Mouse (Mus musculus) kidney, postnatal 0 days (tissue): Measurements from ENCODE around the gene Spns1. TPM values are rescaled to one million over a fixed set of nuclear protein-coding genes. Genes with fewer than 3 reads are reported as not detected.

Experiments
- ATAC-seq: fragments of 200-750 bp; cut with Nextera tagmentation; replicated peaks from 2 replicates; pipeline ENCODE4 v1.8.0; 2017; ENCODE audit warnings: low read depth, moderate number of reproducible peaks, moderate TSS enrichment, moderate library complexity; ENCODE audit not compliant: low FRiP score
- DNase-seq: peaks from one replicate; pipeline ENCODE4 v3.0.0-alpha.2; 2016; ENCODE audit warnings: low spot score
- H3K27ac ChIP-seq: fragments of 300-500 bp; sonication (generic); 2 replicates; pipeline ENCODE4 v1.5.1; 2014; ENCODE audit warnings: mild to moderate bottlenecking
- H3K27me3 ChIP-seq: fragments of 300-500 bp; sonication (generic); 2 replicates; pipeline ENCODE4 v1.6.1; 2014; ENCODE audit warnings: low read length, mixed read lengths; ENCODE audit not compliant: insufficient read depth
- H3K36me3 ChIP-seq: fragments of 300-500 bp; sonication (generic); 2 replicates; pipeline ENCODE4 v1.6.1; 2014; ENCODE audit warnings: low read length, mixed read lengths; ENCODE audit not compliant: insufficient read depth
- H3K4me1 ChIP-seq: fragments of 300-500 bp; sonication (generic); replicated peaks from 2 replicates; pipeline ENCODE4 v1.6.1; 2014; ENCODE audit warnings: antibody characterized with exemption, low read length, mixed read lengths; ENCODE audit not compliant: insufficient read depth
- H3K4me2 ChIP-seq: fragments of 300-500 bp; sonication (generic); 2 replicates; pipeline ENCODE4 v1.6.1; 2014; ENCODE audit warnings: mild to moderate bottlenecking, low read length, moderate library complexity, mixed read lengths
- H3K4me3 ChIP-seq: fragments of 300-500 bp; sonication (generic); replicated peaks from 2 replicates; pipeline ENCODE4 v1.5.1; 2014; ENCODE audit warnings: low read depth, low read length
- H3K9ac ChIP-seq: fragments of 300-500 bp; sonication (generic); 2 replicates; pipeline ENCODE4 v1.6.1; 2014; ENCODE audit warnings: low read depth, low read length
- H3K9me3 ChIP-seq: fragments of 300-500 bp; sonication (generic); replicated peaks from 2 replicates; pipeline ENCODE4 v1.6.1; 2016; ENCODE audit warnings: low read length, inconsistent platforms, mixed read lengths
- CTCF ChIP-seq: IDR thresholded peaks from 2 replicates; pipeline ENCODE4 v1.5.1; 2016; ENCODE audit warnings: antibody characterized with exemption, low read depth, mild to moderate bottlenecking, moderate library complexity
- WGBS: fragments of 180-500 bp; shearing (Covaris S2); extraction: QIAGEN DNeasy Blood & Tissue Kit; methylation state at CpG from one replicate; pipeline ENCODE4 v1.1.7; 2014; 5-methylcytosine and 5-hydroxymethylcytosine counted together
- polyA plus RNA-seq: library from polyadenylated mRNA; unstranded; fragments of >200 nt; fragmentation: Nextera tagmentation; extraction: Ambion mirVana; gene quantifications from 2 replicates; pipeline ENCODE4 v1.2.1, GENCODE M21; 2015

Gene Spns1
- polyA plus RNA-seq, 1 experiment from 2014 or later = 57.6 TPM

DNA sequence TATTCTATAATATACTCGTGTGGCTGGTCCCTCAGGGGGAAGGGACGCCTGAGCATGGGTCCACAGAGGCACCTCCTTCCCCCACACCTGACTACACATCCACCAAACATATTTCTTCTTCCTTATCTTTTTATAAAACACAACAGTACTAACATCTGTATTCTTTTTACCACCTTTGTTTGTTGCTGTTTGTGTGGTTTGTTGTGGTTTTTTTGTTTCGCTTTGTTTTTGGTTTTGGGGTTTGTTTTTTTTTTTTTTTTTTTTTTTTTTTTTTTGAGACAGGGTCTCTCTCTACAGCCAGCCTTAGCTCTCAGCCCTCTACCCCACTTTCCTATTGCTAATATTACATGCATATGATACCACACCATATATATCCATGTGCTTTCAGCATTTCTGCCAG is 31.3 kb downstream of the Spns1 start:
- H3K36me3 ChIP-seq = no peaks in the 10 kb centered on the region

DNA sequence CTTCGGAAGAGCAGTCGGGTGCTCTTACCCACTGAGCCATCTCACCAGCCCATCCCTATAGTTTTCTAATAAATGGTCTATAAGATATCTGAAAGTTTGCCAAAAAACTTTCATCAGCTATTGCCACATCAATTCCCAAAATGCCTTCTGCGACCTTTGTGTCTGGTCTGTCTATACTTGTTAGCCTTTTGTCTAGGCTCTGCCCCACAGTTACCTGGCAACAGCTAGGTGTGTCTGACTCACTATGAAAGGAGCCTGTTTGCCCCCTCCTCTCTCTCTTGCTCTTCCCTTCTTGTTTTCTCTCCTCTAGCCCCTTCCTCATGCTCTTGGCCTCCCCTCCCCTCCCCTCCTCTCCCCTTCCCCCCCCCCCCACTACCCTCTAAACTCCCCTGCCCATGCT is 31.7 kb downstream of the Spns1 start:
- WGBS = 72% methylated on average over 3 of the region's 3 CpGs
- Histone ChIP-seq H3K36me3 (no peaks in the 10 kb centered on the region), H3K9me3 (no peaks in the 10 kb centered on the region), H3K4me1 (no peaks in the 10 kb centered on the region), H3K4me2 (no peak overlapping the region), H3K9ac (no peak overlapping the region), H3K4me3 (no peak overlapping the region), H3K27me3 (no peaks in the 10 kb centered on the region), H3K27ac (no peak overlapping the region)
- DNase-seq (no peak), ATAC-seq (no peak)
- TF ChIP-seq CTCF = no peak

More for the DNA sequence above, 31.3 kb downstream of the Spns1 start:
- no peak for TF ChIP-seq CTCF
- Histone ChIP-seq H3K9ac (no peak overlapping the region), H3K4me1 (no peaks in the 10 kb centered on the region), H3K27ac (no peak overlapping the region), H3K27me3 (no peaks in the 10 kb centered on the region), H3K4me3 (no peak overlapping the region), H3K4me2 (no peak overlapping the region), H3K9me3 (no peaks in the 10 kb centered on the region)
- ATAC-seq = no peak
- WGBS = 50% methylated on average over 3 of the region's 3 CpGs
- DNase-seq = no peak

DNA sequence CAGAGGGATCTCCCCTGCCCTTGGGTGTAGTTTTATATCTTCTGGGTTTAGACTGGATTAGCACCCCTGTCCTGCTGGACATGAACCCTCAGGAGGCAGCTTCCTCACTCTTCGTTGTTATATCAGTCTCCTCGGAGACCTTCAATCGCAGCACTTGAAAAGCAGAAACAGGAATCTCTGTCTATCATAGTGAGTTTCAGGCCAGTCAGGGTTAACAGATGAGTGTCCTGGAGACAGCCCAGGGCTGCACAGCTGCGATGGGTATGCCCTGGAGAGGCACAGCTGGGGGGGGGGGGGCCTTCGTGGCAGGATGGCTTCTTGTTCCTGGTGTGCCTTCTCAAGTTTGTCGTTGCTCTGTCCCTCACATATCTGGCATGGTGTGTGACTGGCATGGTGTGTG is 36.4 kb downstream of the Spns1 start:
- ATAC-seq (no peak), DNase-seq (no peak)
- H3K36me3 ChIP-seq = no peaks in the 10 kb centered on the region
- no peak for TF ChIP-seq CTCF
- no peaks in the 10 kb centered on the region for H3K9me3 ChIP-seq
- no peak overlapping the region for H3K27ac ChIP-seq
- no peaks in the 10 kb centered on the region for H3K27me3 ChIP-seq
- H3K9ac ChIP-seq = no peak overlapping the region
- H3K4me1 ChIP-seq = no peaks in the 10 kb centered on the region
- H3K4me2 ChIP-seq = no peak overlapping the region
- no peak overlapping the region for H3K4me3 ChIP-seq
- WGBS = 42% methylated on average over 6 of the region's 6 CpGs

- Histone ChIP-seq H3K4me3 (no peak overlapping the region), H3K9me3 (no peaks in the 10 kb centered on the region), H3K4me1 (no peaks in the 10 kb centered on the region), H3K27ac (no peak overlapping the region), H3K36me3 (no peaks in the 10 kb centered on the region), H3K4me2 (no peak overlapping the region), H3K27me3 (no peaks in the 10 kb centered on the region), H3K9ac (no peak overlapping the region)
- WGBS = 49% methylated on average over 6 of the region's 6 CpGs
- no peak for TF ChIP-seq CTCF
- DNase-seq (peak; percentile 15), ATAC-seq (peak; percentile 59; the same call in 1 of the 2 replicates)
Measured at GRCm38 (mm10) chr7:126340206-126340618, 37.0 kb downstream of the Spns1 start.

DNA sequence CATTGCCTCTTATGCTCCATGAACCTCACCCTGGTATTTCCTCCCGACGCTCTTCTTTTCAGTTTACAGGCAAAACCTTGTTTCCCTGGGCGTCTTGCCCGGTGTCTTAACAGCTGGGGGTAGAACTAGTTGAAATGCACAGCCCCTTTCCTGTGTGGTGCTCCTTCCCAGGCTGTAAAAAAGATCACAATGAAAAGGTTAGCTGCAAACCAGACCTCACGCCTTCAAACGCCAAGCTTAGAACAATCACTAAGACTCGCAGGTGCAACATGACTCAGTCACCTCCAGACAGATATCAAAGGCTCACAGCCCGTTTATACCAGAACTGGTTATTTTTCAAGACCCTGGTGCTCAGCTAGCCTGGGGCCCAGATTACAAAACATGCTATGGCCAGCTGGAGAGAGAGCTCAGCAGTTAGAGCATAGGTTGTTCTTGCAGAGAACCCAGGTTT is 37.7 kb downstream of the Spns1 start:
- H3K4me3 ChIP-seq = no peak overlapping the region
- no peaks in the 10 kb centered on the region for H3K36me3 ChIP-seq
- TF ChIP-seq CTCF = no peak
- DNase-seq (no peak), ATAC-seq (no peak)
- H3K27me3 ChIP-seq = no peaks in the 10 kb centered on the region
- no peak overlapping the region for H3K27ac ChIP-seq
- no peak overlapping the region for H3K4me2 ChIP-seq
- H3K4me1 ChIP-seq = no peaks in the 10 kb centered on the region
- 65% methylated on average over 8 of the region's 8 CpGs for WGBS
- no peak overlapping the region for H3K9ac ChIP-seq
- H3K9me3 ChIP-seq = no peaks in the 10 kb centered on the region

GRCm38 (mm10) chr7:126338906-126339305 is 38.3 kb downstream of the Spns1 start:
- Histone ChIP-seq H3K4me3 (no peak overlapping the region), H3K36me3 (no peaks in the 10 kb centered on the region), H3K9me3 (no peaks in the 10 kb centered on the region), H3K9ac (no peak overlapping the region), H3K27ac (no peak overlapping the region), H3K4me1 (no peaks in the 10 kb centered on the region), H3K27me3 (no peaks in the 10 kb centered on the region), H3K4me2 (no peak overlapping the region)
- DNase-seq = no peak
- ATAC-seq = no peak
- WGBS = 70% methylated on average over 8 of the region's 8 CpGs
- no peak for TF ChIP-seq CTCF

GRCm38 (mm10) chr7:126335556-126335955 is 41.7 kb downstream of the Spns1 start:
- Histone ChIP-seq H3K4me2 (no peak overlapping the region), H3K9ac (no peak overlapping the region), H3K4me3 (no peak overlapping the region), H3K4me1 (no peaks in the 10 kb centered on the region), H3K9me3 (no peaks in the 10 kb centered on the region), H3K27me3 (no peaks in the 10 kb centered on the region), H3K27ac (no peak overlapping the region), H3K36me3 (no peaks in the 10 kb centered on the region)
- peak; percentile 49 for TF ChIP-seq CTCF
- ATAC-seq = no peak
- no peak for DNase-seq
- WGBS = 91% methylated on average over 1 of the region's 1 CpGs
